Mouse (Mus musculus): ENCODE measurements around the gene Vmn1r229. TPM values are rescaled to one million over a fixed set of nuclear protein-coding genes. Genes with fewer than 3 reads are reported as not detected.

The Vmn1r229 gene
- polyA plus RNA-seq (2015; fragmentation: Nextera tagmentation; extraction: Ambion mirVana), result not detected in 2 replicates

- 45% methylated on average over 1 of the region's 1 CpGs for WGBS
Measured at GRCm38 (mm10) chr17:20811255-20811654, at the start of gene Vmn1r229. Gene Vmn1r229, plus strand, starts transcription at chr17:20811555.

DNA sequence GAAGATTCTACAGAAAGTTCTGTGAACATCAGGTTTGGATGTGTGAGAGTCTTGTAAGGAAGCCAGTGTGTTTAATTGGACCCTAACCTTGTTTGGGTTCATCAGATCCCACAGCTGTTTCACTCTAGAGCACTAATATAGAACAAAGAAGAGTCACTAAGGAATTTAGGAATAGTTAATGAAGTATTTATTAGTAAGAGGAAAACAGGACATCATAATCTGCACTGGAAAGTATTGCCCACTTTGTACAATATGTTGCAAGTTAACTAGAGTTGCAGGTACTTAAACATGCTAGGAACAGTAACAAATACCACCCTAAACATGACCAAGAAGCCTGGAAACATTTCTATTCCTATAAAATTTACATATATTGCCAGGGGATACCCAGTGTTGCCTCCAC, 25.3 kb upstream of the Vmn1r229 start, which contains the start of gene Vmn1r228:
Gene Vmn1r228 (minus strand): TSS at position 101 of the 400 bp plus-strand sequence.
- no peaks in the 10 kb centered on the region for H3K36me3 ChIP-seq
- H3K9ac ChIP-seq, result no peak within 1 kb of the TSS
- no peaks in the 10 kb centered on the region for H3K27me3 ChIP-seq
- no peak within 1 kb of the TSS for H3K27ac ChIP-seq
- H3K9me3 ChIP-seq (replicated peaks), result no peaks in the 10 kb centered on the region
- no peak within 1 kb of the TSS for H3K4me2 ChIP-seq
- H3K4me1 ChIP-seq (replicated peaks), result no peaks in the 10 kb centered on the region
- no peak within 1 kb of the TSS for H3K4me3 ChIP-seq
- no peak for ATAC-seq (replicated peaks; ENCODE audit: insufficient number of reproducible peaks, insufficient read depth, low FRiP score, low read depth)

More at GRCm38 (mm10) chr17:20811255-20811654, at the start of gene Vmn1r229:
- H3K4me1 ChIP-seq (replicated peaks), result no peaks in the 10 kb centered on the region
- no peak within 1 kb of the TSS for H3K4me3 ChIP-seq
- H3K27me3 ChIP-seq, result no peaks in the 10 kb centered on the region
- no peak for ATAC-seq (replicated peaks; ENCODE audit: insufficient number of reproducible peaks, insufficient read depth, low FRiP score, low read depth)
- no peak within 1 kb of the TSS for H3K4me2 ChIP-seq
- H3K27ac ChIP-seq, result no peak within 1 kb of the TSS
- H3K36me3 ChIP-seq, result no peaks in the 10 kb centered on the region
- no peaks in the 10 kb centered on the region; the same call in 1 of the 2 replicates for H3K9me3 ChIP-seq (replicated peaks)
- no peak within 1 kb of the TSS for H3K9ac ChIP-seq

DNA sequence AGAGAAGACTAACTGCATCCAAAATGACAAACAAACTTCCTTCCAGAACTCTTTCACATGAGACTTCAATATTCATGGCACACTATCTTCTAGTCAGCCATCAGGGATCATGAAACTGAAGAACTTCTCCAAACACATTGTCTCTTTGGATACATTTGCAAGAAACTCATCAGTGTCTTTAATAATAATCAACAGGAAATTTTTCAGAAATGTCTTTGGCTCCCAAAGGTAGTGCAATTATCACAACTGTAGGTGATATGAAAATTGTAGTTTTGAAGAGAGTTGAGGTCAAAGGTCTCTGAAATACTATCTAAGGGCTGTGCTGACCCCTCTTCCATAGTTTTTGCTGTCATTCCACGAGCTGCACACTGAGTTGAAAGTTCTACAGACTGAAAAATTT, 28.8 kb downstream of the Vmn1r229 start, which contains the start of gene Vmn1r230:
Gene Vmn1r230 (plus strand): TSS at position 301 of the 400 bp plus-strand sequence.
- Histone ChIP-seq H3K4me3 (no peak within 1 kb of the TSS), H3K27me3 (no peaks in the 10 kb centered on the region), H3K9ac (no peak within 1 kb of the TSS), H3K36me3 (no peaks in the 10 kb centered on the region), H3K4me1 (replicated peaks) (no peaks in the 10 kb centered on the region), H3K9me3 (replicated peaks) (no peaks in the 10 kb centered on the region), H3K27ac (no peak within 1 kb of the TSS), H3K4me2 (no peak within 1 kb of the TSS)
- no peak for ATAC-seq (replicated peaks; ENCODE audit: insufficient number of reproducible peaks, insufficient read depth, low FRiP score, low read depth)
- 2% methylated on average over 1 of the region's 1 CpGs for WGBS

Other genes starting within 250 kb of the Vmn1r229 start
- gene Vmn2r109, start 246.8 kb upstream of the Vmn1r229 start, polyA plus RNA-seq (2015; fragmentation: Nextera tagmentation; extraction: Ambion mirVana), result not detected in 2 replicates
- gene Vmn2r110, start 215.1 kb upstream of the Vmn1r229 start, polyA plus RNA-seq (2015; fragmentation: Nextera tagmentation; extraction: Ambion mirVana), result not detected in 2 replicates
- gene Fpr-rs3, start 186.7 kb upstream of the Vmn1r229 start, polyA plus RNA-seq (2015; fragmentation: Nextera tagmentation; extraction: Ambion mirVana), result not detected in 2 replicates
- not detected in 2 replicates for gene Vmn1r226, start 128.7 kb upstream of the Vmn1r229 start, polyA plus RNA-seq (2015; fragmentation: Nextera tagmentation; extraction: Ambion mirVana)
- not detected in 2 replicates for gene Vmn1r227, start 81.7 kb upstream of the Vmn1r229 start, polyA plus RNA-seq (2015; fragmentation: Nextera tagmentation; extraction: Ambion mirVana)
- gene Vmn1r228, start 25.4 kb upstream of the Vmn1r229 start, polyA plus RNA-seq (2015; fragmentation: Nextera tagmentation; extraction: Ambion mirVana), result not detected in 2 replicates
- gene Vmn1r230, start 28.9 kb downstream of the Vmn1r229 start, polyA plus RNA-seq (2015; fragmentation: Nextera tagmentation; extraction: Ambion mirVana), result not detected in 2 replicates
- gene Vmn1r231, start 93.5 kb downstream of the Vmn1r229 start, polyA plus RNA-seq (2015; fragmentation: Nextera tagmentation; extraction: Ambion mirVana), result not detected in 2 replicates
- gene Vmn1r232, start 108.2 kb downstream of the Vmn1r229 start, polyA plus RNA-seq (2015; fragmentation: Nextera tagmentation; extraction: Ambion mirVana), result not detected in 2 replicates
- gene Ppp2r1a, start 133.8 kb downstream of the Vmn1r229 start, polyA plus RNA-seq (2015; fragmentation: Nextera tagmentation; extraction: Ambion mirVana), result 275 and 358 TPM in 2 replicates
- not detected in 2 replicates for gene Vmn1r233, start 184.9 kb downstream of the Vmn1r229 start, polyA plus RNA-seq (2015; fragmentation: Nextera tagmentation; extraction: Ambion mirVana)
- gene Zfp160, start 197.3 kb downstream of the Vmn1r229 start, polyA plus RNA-seq (2015; fragmentation: Nextera tagmentation; extraction: Ambion mirVana), result 9.6 TPM in 2 replicates